Mouse (Mus musculus) thymus, postnatal 0 days (tissue): ENCODE data around the gene AI837181. TPM values are rescaled to one million over a fixed set of nuclear protein-coding genes. Genes with fewer than 3 reads are reported as not detected.
"Not testable (repeated sequence)": the region's sequence is repeated elsewhere in the genome, so short reads cannot be mapped to it uniquely, and the experiment has no call there.

Experiments
- DNase-seq: peaks from one replicate; pipeline ENCODE4 v3.0.0-alpha.2; 2015; ENCODE audit warnings: low spot score
- polyA plus RNA-seq: library from polyadenylated mRNA; unstranded; fragments of >200 nt; fragmentation: Nextera tagmentation; extraction: Ambion mirVana; gene quantifications from 2 replicates; pipeline ENCODE4 v1.2.1, GENCODE M21; 2015

The AI837181 gene
- polyA plus RNA-seq = 51.5 and 54.4 TPM in 2 replicates

GRCm38 (mm10) chr19:5424782-5425741 is at the start of gene AI837181, which contains the start of gene Drap1:
TSS of gene AI837181 (plus strand) at chr19:5425144.
TSS of gene Drap1 (minus strand) at chr19:5424979.
- DNase-seq = peak; percentile 97

- DNase-seq = no peak
Observed at GRCm38 (mm10) chr19:5377446-5377845, 47.5 kb upstream of the AI837181 start.

GRCm38 (mm10) chr19:5383326-5383725 is 41.6 kb upstream of the AI837181 start:
- DNase-seq = no peak

- no peak for DNase-seq
Observed at GRCm38 (mm10) chr19:5384715-5385114, 40.2 kb upstream of the AI837181 start.

- DNase-seq = no peak
Observed at GRCm38 (mm10) chr19:5388011-5388441, 36.9 kb upstream of the AI837181 start.

- DNase-seq = peak; percentile 97
Observed at GRCm38 (mm10) chr19:5388588-5389242, 36.2 kb upstream of the AI837181 start, which contains the start of gene Sart1. TSS of gene Sart1 (minus strand) at chr19:5388703.

GRCm38 (mm10) chr19:5389647-5390046 is 35.3 kb upstream of the AI837181 start:
- peak; percentile 87 for DNase-seq

- DNase-seq = no peak
Observed at GRCm38 (mm10) chr19:5390416-5390815, 34.5 kb upstream of the AI837181 start.

- no peak for DNase-seq
Observed at GRCm38 (mm10) chr19:5392892-5393291, 32.1 kb upstream of the AI837181 start.

GRCm38 (mm10) chr19:5394168-5394567 is 30.8 kb upstream of the AI837181 start:
- no peak for DNase-seq

- DNase-seq = no peak
Observed at GRCm38 (mm10) chr19:5395371-5395770, 29.6 kb upstream of the AI837181 start.

- DNase-seq = not testable (repeated sequence)
Observed at GRCm38 (mm10) chr19:5401073-5401472, 23.9 kb upstream of the AI837181 start.

GRCm38 (mm10) chr19:5402293-5402692 is 22.7 kb upstream of the AI837181 start, which contains the start of gene Tsga10ip:
TSS of gene Tsga10ip (minus strand) at chr19:5402526.
- no peak for DNase-seq

GRCm38 (mm10) chr19:5405924-5406323 is 19.0 kb upstream of the AI837181 start:
- peak; percentile 76 for DNase-seq

- peak; percentile 74 for DNase-seq
Observed at GRCm38 (mm10) chr19:5406531-5407126, 18.3 kb upstream of the AI837181 start.

- DNase-seq = peak; percentile 81
Observed at GRCm38 (mm10) chr19:5407133-5407532, 17.8 kb upstream of the AI837181 start.

- DNase-seq = no peak
Observed at GRCm38 (mm10) chr19:5408057-5409001, 16.6 kb upstream of the AI837181 start.

GRCm38 (mm10) chr19:5409068-5409467 is 15.9 kb upstream of the AI837181 start:
- no peak for DNase-seq

GRCm38 (mm10) chr19:5410641-5411040 is 14.3 kb upstream of the AI837181 start:
- no peak for DNase-seq

GRCm38 (mm10) chr19:5411961-5412360 is 13.0 kb upstream of the AI837181 start:
- no peak for DNase-seq
